ENCODE assay signal across 8 mouse cellular contexts in genomic region chr9:66592708-66593612, GRCm38 (mm10). TPM values are rescaled to one million over a fixed set of nuclear protein-coding genes. Genes with fewer than 3 reads are reported as not detected.
A peak's percentile ranks its signal among the peaks of the same experiment; 100 is the strongest.
DNase-seq lines count a peak whose midpoint lies in the region; ATAC-seq lines count a peak whose summit lies in the region.

TSS of gene Usp3 (minus strand) at chr9:66593142.

- ATAC-seq in common myeloid progenitor, adult 5-6 weeks (replicated peaks; ENCODE audit: low read depth, poor library complexity, severe bottlenecking): peak; percentile 89

- no peaks in the 10 kb centered on the region for H3K27me3 ChIP-seq in megakaryocyte, embryonic 14.5 days (replicated peaks)

- H3K9me3 ChIP-seq in megakaryocyte, embryonic 14.5 days: no peaks in the 10 kb centered on the region

- DNase-seq in ZHBTc4 (ENCODE audit: low read depth, low spot score): peak; percentile 98
- peak; percentile 93 to 94 for DNase-seq in gastrocnemius, adult 8-10 months (ENCODE audit: low spot score in 2 of 2)
- peak; percentile 74 for DNase-seq in hindlimb bud, embryonic 11.5 days (ENCODE audit: extremely low spot score, low read depth, low spot score)
- peak; percentile 88 to 94 for DNase-seq in left cerebral cortex, adult 8-10 months (ENCODE audit: low spot score in 2 of 2)
- peak; percentile 95 to 96 for DNase-seq in right cerebral cortex, postnatal 10 days (ENCODE audit: low spot score in 2 of 2)
- DNase-seq in urinary bladder, postnatal 25 days (ENCODE audit: low spot score): peak; percentile 96

- H3K4me3 ChIP-seq in megakaryocyte, embryonic 14.5 days (replicated peaks): peak within 1 kb of the TSS; percentile 98

- H3K36me3 ChIP-seq in megakaryocyte, embryonic 14.5 days (replicated peaks; ENCODE audit: low read length): no peaks in the 10 kb centered on the region

- H3K4me1 ChIP-seq in megakaryocyte, embryonic 14.5 days: peaks cover 75% of the 10 kb centered on the region

RNA-seq across cellular contexts. Expression of gene Usp3, which starts in this region (rescaled TPM):
- total RNA-seq in common myeloid progenitor, adult 5-6 weeks (2017): 54.7 and 81.8 TPM in 2 replicates
- total RNA-seq in gastrocnemius, adult 8-10 months (2022): 10 to 100 TPM; 11.4 to 20.8 (median 13.5) TPM
- 10 to 100 TPM; 36.1 to 50.1 (median 42.7) TPM for total RNA-seq in left cerebral cortex, adult 8-10 months (2022)
- 6.3 and 7.2 TPM in 2 replicates for polyA plus RNA-seq in megakaryocyte, embryonic 14.5 days (2012; ENCODE audit: insufficient read depth, low replicate concordance)

Comparison
In these comparisons a context has a peak if more than half of its experiments do, and no peak if none do; other contexts are left out.
1. Peak in every context shown above with its lines: DNase-seq, ATAC-seq and H3K4me3 ChIP-seq.